Mouse (Mus musculus) kidney, adult 2 months (tissue): Measurements from ENCODE around the gene Nectin4. TPM values are rescaled to one million over a fixed set of nuclear protein-coding genes. Genes with fewer than 3 reads are reported as not detected.

ENCODE experiments used
- DNase-seq: peaks from one replicate; pipeline ENCODE4 v3.0.0; 2021
- H3K27ac ChIP-seq: fragments of 200-500 bp; 2 replicates; pipeline ENCODE4 v1.5.1; 2012; ENCODE audit warnings: low read depth, low read length, control low read depth, inconsistent platforms; ENCODE audit not compliant: insufficient read depth
- H3K27me3 ChIP-seq: fragments of 200-500 bp; replicated peaks from 2 replicates; pipeline ENCODE4 v1.6.1; 2012; ENCODE audit warnings: mild to moderate bottlenecking, moderate library complexity, low read length, inconsistent platforms; ENCODE audit not compliant: control insufficient read depth, insufficient read depth
- H3K36me3 ChIP-seq: fragments of 200-500 bp; 2 replicates; pipeline ENCODE4 v1.6.1; 2012; ENCODE audit warnings: mild to moderate bottlenecking, moderate library complexity, low read length, inconsistent platforms; ENCODE audit not compliant: control insufficient read depth, insufficient read depth
- H3K4me1 ChIP-seq: fragments of 200-500 bp; 2 replicates; pipeline ENCODE4 v1.6.1; 2011; ENCODE audit warnings: low read length; ENCODE audit not compliant: control insufficient read depth, insufficient read depth
- H3K4me3 ChIP-seq: fragments of 200-500 bp; 2 replicates; pipeline ENCODE4 v1.5.1; 2011; ENCODE audit warnings: mild to moderate bottlenecking, low read depth, low read length, control low read depth; ENCODE audit not compliant: insufficient read depth
- CTCF ChIP-seq: fragments of 200-500 bp; conservative IDR thresholded peaks from 2 replicates; pipeline ENCODE4 v1.5.1; 2011; ENCODE audit warnings: low read depth, mild to moderate bottlenecking, control low read depth, low read length, moderate library complexity, mixed read lengths; ENCODE audit not compliant: insufficient read depth, insufficient read length
- POLR2A ChIP-seq: fragments of 200-500 bp; IDR thresholded peaks from one replicate; pipeline ENCODE4 v1.6.1; 2011; ENCODE audit warnings: low read depth, low read length, control low read depth
- WGBS: fragments of 180-500 bp; shearing (Covaris S2); methylation state at CpG from one replicate; pipeline ENCODE4 v1.1.7; 2018; 5-methylcytosine and 5-hydroxymethylcytosine counted together
- polyA plus RNA-seq: library from polyadenylated mRNA; depleted of rRNA; stranded (reverse); fragments of >200 nt; gene quantifications from 2 replicates; pipeline ENCODE4 v1.2.3, GENCODE M21; 2012

Gene Nectin4
- polyA plus RNA-seq, 1 experiment: 2.3 TPM

- Histone ChIP-seq H3K27me3 (no peaks in the 10 kb centered on the region), H3K27ac (peak within 1 kb of the TSS; percentile 82), H3K4me1 (peaks cover 12% of the 10 kb centered on the region; the same call in 1 of the 2 replicates), H3K36me3 (no peaks in the 10 kb centered on the region), H3K4me3 (peak within 1 kb of the TSS; percentile 74)
- WGBS: under 1% methylated on average over 41 of the region's 48 CpGs
- peak; percentile 96 for DNase-seq
- TF ChIP-seq POLR2A (no peak), CTCF (0 out of 2 replicates have a peak, but pooled peaks have one; percentile 7)
Measured at GRCm38 (mm10) chr1:171328839-171329432, 41.0 kb upstream of the Nectin4 start, which contains the start of gene Dedd. Gene Dedd, plus strand, starts transcription at chr1:171329145.

GRCm38 (mm10) chr1:171329433-171330215 is 40.3 kb upstream of the Nectin4 start:
- Histone ChIP-seq H3K4me3 (peak overlapping the region; percentile 74), H3K27me3 (no peaks in the 10 kb centered on the region), H3K36me3 (no peaks in the 10 kb centered on the region), H3K4me1 (peaks cover 12% of the 10 kb centered on the region; the same call in 1 of the 2 replicates), H3K27ac (peak overlapping the region; percentile 39)
- TF ChIP-seq CTCF (no peak), POLR2A (no peak)
- WGBS: 1% methylated on average over 54 of the region's 61 CpGs
- DNase-seq: no peak

GRCm38 (mm10) chr1:171330216-171330560 is 39.7 kb upstream of the Nectin4 start:
- Histone ChIP-seq H3K27me3 (no peaks in the 10 kb centered on the region), H3K27ac (peak overlapping the region; percentile 33), H3K4me3 (peak overlapping the region; percentile 74), H3K4me1 (peaks cover 12% of the 10 kb centered on the region; the same call in 1 of the 2 replicates), H3K36me3 (no peaks in the 10 kb centered on the region)
- DNase-seq: peak; percentile 48
- TF ChIP-seq POLR2A (no peak), CTCF (no peak)
- WGBS: 0% methylated on average over 4 of the region's 4 CpGs

- Histone ChIP-seq H3K4me3 (peak overlapping the region; percentile 30; the same call in 1 of the 2 replicates), H3K4me1 (peaks cover 17% of the 10 kb centered on the region; the same call in 1 of the 2 replicates), H3K27me3 (no peaks in the 10 kb centered on the region), H3K27ac (peak overlapping the region; percentile 95), H3K36me3 (peaks cover 4% of the 10 kb centered on the region; the same call in 1 of the 2 replicates)
- 58% methylated on average over 16 of the region's 16 CpGs for WGBS
- no peak for TF ChIP-seq CTCF
- no peak for TF ChIP-seq POLR2A
- DNase-seq: peak; percentile 80
Measured at GRCm38 (mm10) chr1:171342262-171343207, 27.4 kb upstream of the Nectin4 start.

- peak overlapping the region; percentile 26 for H3K27ac ChIP-seq
- DNase-seq: peak; percentile 89
- H3K4me1 ChIP-seq: peaks cover 20% of the 10 kb centered on the region; the same call in 1 of the 2 replicates
- no peaks in the 10 kb centered on the region for H3K27me3 ChIP-seq
- H3K4me3 ChIP-seq: peak overlapping the region; percentile 0; the same call in 1 of the 2 replicates
- TF ChIP-seq POLR2A (no peak), CTCF (no peak)
- peaks cover 4% of the 10 kb centered on the region; the same call in 1 of the 2 replicates for H3K36me3 ChIP-seq
- 26% methylated on average over 8 of the region's 9 CpGs for WGBS
Measured at GRCm38 (mm10) chr1:171343922-171344677, 25.8 kb upstream of the Nectin4 start.

GRCm38 (mm10) chr1:171344715-171345114 is 25.2 kb upstream of the Nectin4 start:
- Histone ChIP-seq H3K36me3 (peaks cover 4% of the 10 kb centered on the region; the same call in 1 of the 2 replicates), H3K27ac (peak overlapping the region; percentile 26), H3K4me1 (peaks cover 22% of the 10 kb centered on the region; the same call in 1 of the 2 replicates), H3K4me3 (peak overlapping the region; percentile 81), H3K27me3 (no peaks in the 10 kb centered on the region)
- WGBS: 62% methylated on average over 9 of the region's 9 CpGs
- TF ChIP-seq CTCF: no peak
- TF ChIP-seq POLR2A: no peak
- DNase-seq: peak; percentile 57
